Mouse (Mus musculus) hindbrain, embryonic 14.5 days (tissue): ENCODE data around the gene Armc7. TPM values are rescaled to one million over a fixed set of nuclear protein-coding genes. Genes with fewer than 3 reads are reported as not detected.
"Not testable (repeated sequence)": the region's sequence is repeated elsewhere in the genome, so short reads cannot be mapped to it uniquely, and the experiment has no call there.

Source experiments
- ATAC-seq: fragments of 200-750 bp; cut with Nextera tagmentation; 2 replicates; pipeline ENCODE4 v1.8.0; 2017; ENCODE audit warnings: moderate number of reproducible peaks, mild to moderate bottlenecking, moderate TSS enrichment, moderate library complexity; ENCODE audit not compliant: low FRiP score
- DNase-seq: peaks from one replicate; pipeline ENCODE4 v3.0.0-alpha.2; 2015; ENCODE audit warnings: low spot score
- H3K27ac ChIP-seq: fragments of 300-500 bp; sonication (generic); 2 replicates; pipeline ENCODE4 v1.5.1; 2014; ENCODE audit warnings: mild to moderate bottlenecking, moderate library complexity
- H3K27me3 ChIP-seq: fragments of 300-500 bp; sonication (generic); 2 replicates; pipeline ENCODE4 v1.6.1; 2014; ENCODE audit warnings: mild to moderate bottlenecking, low read length, mixed read lengths; ENCODE audit not compliant: control insufficient read depth, insufficient read depth
- H3K36me3 ChIP-seq: fragments of 300-500 bp; sonication (generic); replicated peaks from 2 replicates; pipeline ENCODE4 v1.6.1; 2014; ENCODE audit not compliant: control insufficient read depth, insufficient read depth
- H3K4me1 ChIP-seq: fragments of 300-500 bp; sonication (generic); replicated peaks from 2 replicates; pipeline ENCODE4 v1.6.1; 2014; ENCODE audit warnings: antibody characterized with exemption, low read length, mixed read lengths; ENCODE audit not compliant: control insufficient read depth, insufficient read depth
- H3K4me2 ChIP-seq: fragments of 300-500 bp; sonication (generic); replicated peaks from 2 replicates; pipeline ENCODE4 v1.6.1; 2014; ENCODE audit warnings: mild to moderate bottlenecking, moderate library complexity
- H3K4me3 ChIP-seq: fragments of 300-500 bp; sonication (generic); replicated peaks from 2 replicates; pipeline ENCODE4 v1.5.1; 2014; ENCODE audit warnings: mild to moderate bottlenecking, low read length
- H3K9ac ChIP-seq: fragments of 300-500 bp; sonication (generic); 2 replicates; pipeline ENCODE4 v1.6.1; 2014
- H3K9me3 ChIP-seq: fragments of 300-500 bp; sonication (generic); 2 replicates; pipeline ENCODE4 v1.6.1; 2016; ENCODE audit warnings: low read length; ENCODE audit not compliant: control insufficient read depth
- WGBS: fragments of 180-500 bp; shearing (Covaris S2); extraction: QIAGEN DNeasy Blood & Tissue Kit; methylation state at CpG from one replicate; pipeline ENCODE4 v1.1.7; 2014; 5-methylcytosine and 5-hydroxymethylcytosine counted together
- polyA plus RNA-seq: library from polyadenylated mRNA; unstranded; fragments of >200 nt; fragmentation: Nextera tagmentation; extraction: Ambion mirVana; gene quantifications from 2 replicates; pipeline ENCODE4 v1.2.1, GENCODE M21; 2014

Gene Armc7
- polyA plus RNA-seq, 1 experiment from 2014 or later: 14.2 TPM

DNA sequence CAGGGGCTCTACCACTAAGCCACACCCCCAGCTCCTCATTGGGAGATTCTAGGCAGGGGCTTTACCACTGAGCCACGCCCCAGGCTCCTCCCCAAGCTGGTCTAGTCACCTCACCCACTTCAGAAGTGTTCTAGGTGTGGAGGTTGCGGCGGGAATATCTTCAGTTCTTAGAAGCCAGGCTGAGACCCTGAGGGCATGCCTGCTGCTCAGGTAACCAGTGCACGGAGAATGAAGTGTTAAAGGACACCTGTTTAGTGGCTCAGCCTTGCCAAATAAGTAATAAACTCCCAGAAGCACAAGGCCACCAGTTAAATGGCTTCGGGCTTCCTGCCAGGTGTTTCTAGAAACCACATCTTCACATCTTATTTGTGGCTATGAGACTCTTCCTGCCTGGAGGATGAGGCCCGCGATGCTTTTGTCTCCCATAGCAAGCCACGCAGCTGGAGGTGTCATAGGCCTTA is 23.7 kb upstream of the Armc7 start:
- 93% methylated on average over 8 of the region's 8 CpGs for WGBS
- Histone ChIP-seq H3K36me3 (no peaks in the 10 kb centered on the region), H3K27ac (no peak overlapping the region), H3K9ac (no peak overlapping the region), H3K4me1 (no peaks in the 10 kb centered on the region), H3K27me3 (no peaks in the 10 kb centered on the region), H3K9me3 (no peaks in the 10 kb centered on the region), H3K4me2 (no peak overlapping the region), H3K4me3 (no peak overlapping the region)
- DNase-seq (no peak), ATAC-seq (no peak)

- ATAC-seq (no peak), DNase-seq (no peak)
- no peaks in the 10 kb centered on the region for H3K4me1 ChIP-seq
- H3K9ac ChIP-seq: no peak overlapping the region
- no peak overlapping the region for H3K4me3 ChIP-seq
- no peak overlapping the region for H3K27ac ChIP-seq
- no peaks in the 10 kb centered on the region for H3K27me3 ChIP-seq
- H3K9me3 ChIP-seq: no peaks in the 10 kb centered on the region
- no peaks in the 10 kb centered on the region for H3K36me3 ChIP-seq
- WGBS: 80% methylated on average over 7 of the region's 7 CpGs
- H3K4me2 ChIP-seq: no peak overlapping the region
Observed at GRCm38 (mm10) chr11:115452281-115452860, 23.1 kb upstream of the Armc7 start.

DNA sequence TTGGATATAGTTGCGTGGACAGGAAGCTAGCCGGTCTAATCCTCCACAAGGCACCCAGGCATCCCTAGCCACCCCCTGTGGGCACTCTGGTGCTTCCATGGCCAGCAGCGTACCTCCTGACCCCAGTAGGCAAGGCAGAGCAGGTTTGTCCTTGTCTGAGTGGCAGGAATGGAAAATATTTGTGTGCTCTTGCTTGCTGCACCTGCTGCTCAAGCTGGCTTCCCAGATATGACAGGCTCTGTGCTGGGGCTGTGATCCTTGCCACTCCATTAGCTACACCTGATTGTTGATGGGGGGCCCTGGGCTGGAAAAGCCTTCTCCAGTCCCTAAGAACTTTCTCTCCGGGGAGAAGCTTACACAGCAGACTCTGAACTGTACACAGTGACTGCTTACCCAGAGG is 22.2 kb upstream of the Armc7 start:
- no peak overlapping the region for H3K27ac ChIP-seq
- WGBS: 71% methylated on average over 4 of the region's 4 CpGs
- ATAC-seq: no peak
- no peaks in the 10 kb centered on the region for H3K36me3 ChIP-seq
- H3K9me3 ChIP-seq: no peaks in the 10 kb centered on the region
- H3K4me3 ChIP-seq: no peak overlapping the region
- H3K4me2 ChIP-seq: no peak overlapping the region
- no peak overlapping the region for H3K9ac ChIP-seq
- H3K27me3 ChIP-seq: no peaks in the 10 kb centered on the region
- H3K4me1 ChIP-seq: no peaks in the 10 kb centered on the region
- DNase-seq: no peak

DNA sequence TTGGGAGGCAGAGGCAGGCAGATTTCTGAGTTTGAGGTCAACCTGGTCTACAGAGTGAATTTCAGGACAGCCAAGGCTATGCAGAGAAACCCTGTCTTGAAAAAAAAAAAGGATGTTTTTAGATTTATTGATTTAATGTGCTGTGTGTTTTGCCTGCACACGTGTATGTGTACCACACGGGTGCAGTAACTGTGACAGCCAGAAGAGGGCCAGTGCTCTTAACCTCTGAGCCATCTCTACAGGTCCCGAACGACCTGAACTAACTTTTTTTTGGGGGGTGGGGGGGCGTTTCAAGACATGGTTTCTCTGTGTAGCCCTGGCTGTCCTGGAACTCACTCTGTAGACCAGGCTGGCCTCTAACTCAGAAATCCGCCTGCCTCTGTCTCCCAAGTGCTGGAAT is 20.6 kb upstream of the Armc7 start:
- 86% methylated on average over 6 of the region's 6 CpGs for WGBS
- H3K27ac ChIP-seq, H3K4me3 ChIP-seq, H3K9ac ChIP-seq, H3K36me3 ChIP-seq, ATAC-seq, H3K4me2 ChIP-seq, H3K4me1 ChIP-seq, H3K9me3 ChIP-seq, H3K27me3 ChIP-seq, DNase-seq: not testable (repeated sequence)

DNA sequence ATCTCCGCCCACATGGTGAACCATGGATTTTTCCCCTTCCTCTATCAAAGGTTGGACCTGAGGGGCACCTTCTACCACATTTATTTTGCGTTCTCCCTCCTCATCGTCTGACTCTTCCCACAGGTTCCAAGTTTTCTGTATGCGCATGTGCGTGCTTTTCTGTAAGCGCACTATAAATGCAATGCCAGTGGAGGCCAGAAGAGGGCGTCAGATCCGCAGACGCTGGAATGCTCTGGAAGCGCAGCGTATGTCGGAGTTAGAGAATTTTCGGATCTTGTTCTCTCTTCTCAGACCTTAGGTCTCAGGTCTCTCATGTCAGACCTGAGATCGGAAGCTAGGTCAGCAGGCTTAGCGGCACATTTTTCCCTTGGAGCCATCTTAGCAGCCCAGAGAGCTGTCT is 19.8 kb upstream of the Armc7 start:
- Histone ChIP-seq H3K36me3 (no peaks in the 10 kb centered on the region), H3K4me3 (no peak overlapping the region), H3K9me3 (no peaks in the 10 kb centered on the region), H3K9ac (no peak overlapping the region), H3K4me1 (no peaks in the 10 kb centered on the region), H3K4me2 (no peak overlapping the region), H3K27ac (no peak overlapping the region), H3K27me3 (no peaks in the 10 kb centered on the region)
- WGBS: 89% methylated on average over 15 of the region's 15 CpGs
- DNase-seq (no peak), ATAC-seq (no peak)

DNA sequence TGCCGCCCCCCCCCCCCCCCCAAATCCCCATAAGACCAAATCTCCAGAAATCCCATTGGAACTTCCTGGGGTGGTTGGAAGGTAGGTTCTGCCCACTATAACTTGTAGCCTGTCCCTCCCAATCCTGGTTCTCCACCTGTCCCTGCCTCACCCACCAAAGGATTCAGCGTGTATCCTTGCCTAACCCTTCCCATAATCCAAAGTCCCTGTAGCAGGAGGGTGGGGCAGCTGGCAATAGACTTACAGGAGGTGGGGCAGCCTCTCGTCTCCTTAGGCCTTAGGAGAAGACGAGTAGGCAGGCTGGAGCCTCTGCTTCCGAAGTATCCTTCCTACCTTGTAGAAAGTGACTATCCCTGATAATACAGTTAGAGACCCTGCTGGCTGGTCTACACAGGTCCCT is 19.3 kb upstream of the Armc7 start:
- ATAC-seq (no peak), DNase-seq (no peak)
- H3K9ac ChIP-seq: no peak overlapping the region
- no peaks in the 10 kb centered on the region for H3K4me1 ChIP-seq
- no peak overlapping the region for H3K4me2 ChIP-seq
- H3K27ac ChIP-seq: no peak overlapping the region
- no peaks in the 10 kb centered on the region for H3K9me3 ChIP-seq
- H3K36me3 ChIP-seq: no peaks in the 10 kb centered on the region
- 89% methylated on average over 5 of the region's 5 CpGs for WGBS
- H3K27me3 ChIP-seq: no peaks in the 10 kb centered on the region
- no peak overlapping the region for H3K4me3 ChIP-seq

- Histone ChIP-seq H3K36me3 (no peaks in the 10 kb centered on the region), H3K27ac (no peak overlapping the region), H3K4me2 (no peak overlapping the region), H3K27me3 (no peaks in the 10 kb centered on the region), H3K4me3 (no peak overlapping the region), H3K9me3 (no peaks in the 10 kb centered on the region), H3K4me1 (no peaks in the 10 kb centered on the region), H3K9ac (no peak overlapping the region)
- no peak for ATAC-seq
- no peak for DNase-seq
- 35% methylated on average over 6 of the region's 6 CpGs for WGBS
Observed at GRCm38 (mm10) chr11:115457405-115457804, 18.1 kb upstream of the Armc7 start.

DNA sequence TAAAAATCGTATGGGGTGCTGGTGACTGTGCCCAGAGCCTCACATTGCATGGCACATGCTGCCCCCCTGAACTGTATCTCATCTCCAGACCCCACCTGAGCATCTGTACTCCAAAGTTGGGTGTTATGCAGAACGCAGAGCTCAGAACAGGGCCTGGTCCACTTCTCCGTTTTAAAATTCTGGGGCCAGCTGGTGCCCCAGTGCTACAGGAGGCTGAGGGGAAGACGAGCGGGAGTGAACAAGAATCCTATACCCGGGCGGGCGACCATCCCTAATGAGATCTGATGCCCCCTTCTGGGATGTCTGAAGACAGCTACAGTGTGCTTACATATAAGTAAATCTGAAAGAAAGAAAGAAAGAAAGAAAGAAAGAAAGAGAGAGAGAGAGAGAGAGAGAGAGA is 14.5 kb upstream of the Armc7 start:
- H3K9ac ChIP-seq: no peak overlapping the region
- no peaks in the 10 kb centered on the region for H3K4me1 ChIP-seq
- no peaks in the 10 kb centered on the region for H3K9me3 ChIP-seq
- no peak overlapping the region for H3K4me2 ChIP-seq
- 10% methylated on average over 8 of the region's 8 CpGs for WGBS
- no peaks in the 10 kb centered on the region for H3K36me3 ChIP-seq
- H3K4me3 ChIP-seq: no peak overlapping the region
- DNase-seq (no peak), ATAC-seq (no peak)
- H3K27me3 ChIP-seq: no peaks in the 10 kb centered on the region
- no peak overlapping the region for H3K27ac ChIP-seq

GRCm38 (mm10) chr11:115461846-115462242 is 13.6 kb upstream of the Armc7 start:
- no peaks in the 10 kb centered on the region for H3K36me3 ChIP-seq
- WGBS: 73% methylated on average over 5 of the region's 5 CpGs
- no peak overlapping the region for H3K4me2 ChIP-seq
- H3K4me3 ChIP-seq: no peak overlapping the region
- DNase-seq (no peak), ATAC-seq (no peak)
- no peak overlapping the region for H3K9ac ChIP-seq
- no peaks in the 10 kb centered on the region for H3K27me3 ChIP-seq
- H3K27ac ChIP-seq: no peak overlapping the region
- no peaks in the 10 kb centered on the region for H3K4me1 ChIP-seq
- no peaks in the 10 kb centered on the region for H3K9me3 ChIP-seq

DNA sequence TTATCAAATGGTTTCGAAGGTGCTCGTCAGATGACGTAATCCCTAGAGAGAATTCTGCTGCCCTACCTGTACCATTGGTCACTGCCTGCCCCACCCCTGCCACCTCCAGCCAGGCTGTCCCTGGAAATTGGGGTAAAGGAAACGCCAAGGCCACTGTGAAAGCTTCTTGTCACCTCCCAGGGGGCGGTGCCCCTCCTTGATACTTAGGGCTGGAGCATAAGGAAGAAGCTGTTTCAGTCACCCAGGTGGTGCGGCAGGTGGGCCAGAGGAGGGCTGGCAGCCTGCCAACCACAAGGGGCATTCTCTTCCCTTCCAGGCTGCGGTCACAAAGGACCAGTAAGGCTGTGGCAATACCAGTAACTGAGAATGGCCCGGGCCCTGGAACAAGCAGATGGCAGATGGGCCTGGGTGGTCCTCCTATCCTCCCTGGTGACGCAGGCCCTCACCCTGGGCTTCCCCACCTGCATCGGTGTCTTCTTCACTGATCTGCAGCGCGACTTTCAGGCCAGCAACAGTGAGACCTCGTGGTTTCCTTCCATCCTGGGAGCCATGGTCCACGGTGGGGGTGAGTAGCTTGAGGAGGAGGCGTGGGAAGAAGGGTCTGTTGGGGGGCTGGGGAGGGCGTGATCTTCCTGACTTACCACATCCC is 13.1 kb upstream of the Armc7 start, which contains the start of gene Slc16a5:
Gene Slc16a5 (plus strand): TSS at position 232 of the 649 bp plus-strand sequence.
- H3K9ac ChIP-seq: no peak within 1 kb of the TSS; the same call in 1 of the 2 replicates
- no peaks in the 10 kb centered on the region for H3K27me3 ChIP-seq
- ATAC-seq (no peak), DNase-seq (no peak)
- H3K36me3 ChIP-seq: no peaks in the 10 kb centered on the region
- H3K4me1 ChIP-seq: no peaks in the 10 kb centered on the region
- no peak within 1 kb of the TSS for H3K4me3 ChIP-seq
- H3K4me2 ChIP-seq: no peak within 1 kb of the TSS
- H3K27ac ChIP-seq: no peak within 1 kb of the TSS
- no peaks in the 10 kb centered on the region for H3K9me3 ChIP-seq
- WGBS: 74% methylated on average over 16 of the region's 16 CpGs
